Mouse (Mus musculus): ENCODE data around the gene Nt5dc2. TPM values are rescaled to one million over a fixed set of nuclear protein-coding genes. Genes with fewer than 3 reads are reported as not detected.
A peak's percentile ranks its signal among the peaks of the same experiment; 100 is the strongest.

The Nt5dc2 gene
- polyA plus RNA-seq, 1 experiment, result 13.0 TPM

- 82% methylated on average over 12 of the region's 12 CpGs for WGBS
- Histone ChIP-seq H3K27ac (ENCODE audit: insufficient read depth, low read depth, low read length) (no peak overlapping the region), H3K36me3 (ENCODE audit: control insufficient read depth, insufficient read depth, low read length) (no peaks in the 10 kb centered on the region; the same call in none of the 2 replicates), H3K4me3 (ENCODE audit: low read depth, low read length) (no peak overlapping the region), H3K27me3 (ENCODE audit: control insufficient read depth, insufficient read depth, low read length) (no peaks in the 10 kb centered on the region), H3K4me1 (ENCODE audit: control insufficient read depth, insufficient read depth, insufficient read length, low read length) (no peaks in the 10 kb centered on the region; the same call in 1 of the 2 replicates)
- no peak for TF ChIP-seq POLR2A (IDR thresholded peaks at IDR 0.05; ENCODE audit: low read depth, low read length)
- TF ChIP-seq CTCF (IDR thresholded peaks at IDR 0.05; ENCODE audit: extremely low read depth, insufficient read length, insufficient replicate concordance, low read depth, low read length), result no peak
These were observed 8.8 kb downstream of the Nt5dc2 start for GRCm38 (mm10) chr14:31139666-31140065.

DNA sequence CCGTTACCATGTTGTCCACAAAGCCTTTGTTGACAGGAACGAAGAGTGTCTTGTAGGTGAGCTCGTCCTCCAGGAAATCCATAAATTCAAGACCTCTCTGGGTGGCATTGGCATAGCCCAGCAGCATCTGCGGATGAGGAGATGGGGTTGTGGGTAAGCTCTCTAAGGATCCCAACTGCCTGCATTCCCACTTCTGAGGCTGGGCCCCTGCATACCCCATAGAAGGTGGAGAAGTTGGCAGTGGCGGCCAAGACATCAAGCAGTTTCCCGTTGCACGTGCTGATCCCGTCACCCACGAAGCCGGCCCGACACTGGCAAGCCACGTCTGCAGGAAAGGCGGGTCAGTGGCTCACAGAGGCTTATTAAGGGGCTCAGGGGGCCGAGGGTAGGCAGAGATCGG lies 9.3 kb downstream of the Nt5dc2 start:
- no peaks in the 10 kb centered on the region; the same call in 1 of the 2 replicates for H3K4me1 ChIP-seq (ENCODE audit: control insufficient read depth, insufficient read depth, insufficient read length, low read length)
- TF ChIP-seq CTCF (IDR thresholded peaks at IDR 0.05; ENCODE audit: extremely low read depth, insufficient read length, insufficient replicate concordance, low read depth, low read length) (no peak), POLR2A (IDR thresholded peaks at IDR 0.05; ENCODE audit: low read depth, low read length) (no peak)
- 88% methylated on average over 15 of the region's 15 CpGs for WGBS

DNA sequence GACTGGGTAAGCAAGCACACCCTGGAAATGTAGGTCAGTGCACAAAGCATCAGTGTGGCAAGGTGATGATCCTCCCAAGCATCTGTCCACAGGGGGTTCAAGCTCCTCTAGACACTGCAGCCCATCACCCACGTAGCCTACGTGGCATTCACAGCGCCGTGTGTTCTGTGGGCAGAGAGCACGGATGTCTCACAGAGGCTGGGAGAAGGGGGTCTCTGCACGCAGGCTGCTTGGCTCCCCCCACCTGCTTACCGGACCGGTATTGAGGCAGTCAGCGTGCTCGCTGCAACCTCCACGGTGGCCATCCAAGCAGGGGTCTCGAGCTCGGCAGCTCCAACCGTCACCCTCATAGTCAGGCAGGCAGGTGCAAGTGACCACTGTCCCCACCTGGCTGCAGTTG lies 10.2 kb downstream of the Nt5dc2 start:
- H3K27me3 ChIP-seq (ENCODE audit: control insufficient read depth, insufficient read depth, low read length), result no peaks in the 10 kb centered on the region
- WGBS, result 94% methylated on average over 14 of the region's 14 CpGs
- H3K27ac ChIP-seq (ENCODE audit: insufficient read depth, low read depth, low read length), result no peak overlapping the region
- no peaks in the 10 kb centered on the region; the same call in 1 of the 2 replicates for H3K4me1 ChIP-seq (ENCODE audit: control insufficient read depth, insufficient read depth, insufficient read length, low read length)
- TF ChIP-seq POLR2A (IDR thresholded peaks at IDR 0.05; ENCODE audit: low read depth, low read length) (no peak), CTCF (IDR thresholded peaks at IDR 0.05; ENCODE audit: extremely low read depth, insufficient read length, insufficient replicate concordance, low read depth, low read length) (no peak)
- H3K4me3 ChIP-seq (ENCODE audit: low read depth, low read length), result no peak overlapping the region
- H3K36me3 ChIP-seq (ENCODE audit: control insufficient read depth, insufficient read depth, low read length), result no peaks in the 10 kb centered on the region; the same call in none of the 2 replicates

More for the DNA sequence above, 9.3 kb downstream of the Nt5dc2 start:
- no peaks in the 10 kb centered on the region for H3K27me3 ChIP-seq (ENCODE audit: control insufficient read depth, insufficient read depth, low read length)
- H3K27ac ChIP-seq (ENCODE audit: insufficient read depth, low read depth, low read length), result no peak overlapping the region
- H3K4me3 ChIP-seq (ENCODE audit: low read depth, low read length), result no peak overlapping the region
- H3K36me3 ChIP-seq (ENCODE audit: control insufficient read depth, insufficient read depth, low read length), result no peaks in the 10 kb centered on the region; the same call in none of the 2 replicates

DNA sequence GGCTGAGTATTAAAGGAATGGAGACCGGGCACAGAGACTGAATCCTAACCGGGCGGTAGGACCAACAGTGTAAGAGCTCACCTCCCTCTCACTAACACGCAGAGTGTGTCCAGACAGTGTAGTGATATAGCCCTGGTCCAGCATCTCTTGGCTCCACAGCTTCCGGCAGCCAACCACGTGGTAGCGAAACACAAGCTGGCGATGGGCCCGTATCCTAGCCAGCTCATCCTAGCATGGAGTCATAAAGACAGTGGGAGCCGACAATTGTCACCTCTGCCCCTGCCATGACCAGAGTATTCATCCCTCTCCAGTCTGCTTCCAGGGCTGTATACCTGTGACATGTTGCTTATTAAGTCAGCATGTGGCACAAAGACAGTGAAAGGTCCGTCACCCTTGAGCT lies 14.8 kb downstream of the Nt5dc2 start:
- H3K36me3 ChIP-seq (ENCODE audit: control insufficient read depth, insufficient read depth, low read length), result no peaks in the 10 kb centered on the region; the same call in 1 of the 2 replicates
- no peaks in the 10 kb centered on the region for H3K27me3 ChIP-seq (ENCODE audit: control insufficient read depth, insufficient read depth, low read length)
- H3K4me3 ChIP-seq (ENCODE audit: low read depth, low read length), result no peak overlapping the region
- H3K4me1 ChIP-seq (ENCODE audit: control insufficient read depth, insufficient read depth, insufficient read length, low read length), result no peaks in the 10 kb centered on the region
- 86% methylated on average over 11 of the region's 11 CpGs for WGBS
- TF ChIP-seq POLR2A (IDR thresholded peaks at IDR 0.05; ENCODE audit: low read depth, low read length) (no peak), CTCF (IDR thresholded peaks at IDR 0.05; ENCODE audit: extremely low read depth, insufficient read length, insufficient replicate concordance, low read depth, low read length) (no peak)
- H3K27ac ChIP-seq (ENCODE audit: insufficient read depth, low read depth, low read length), result no peak overlapping the region

DNA sequence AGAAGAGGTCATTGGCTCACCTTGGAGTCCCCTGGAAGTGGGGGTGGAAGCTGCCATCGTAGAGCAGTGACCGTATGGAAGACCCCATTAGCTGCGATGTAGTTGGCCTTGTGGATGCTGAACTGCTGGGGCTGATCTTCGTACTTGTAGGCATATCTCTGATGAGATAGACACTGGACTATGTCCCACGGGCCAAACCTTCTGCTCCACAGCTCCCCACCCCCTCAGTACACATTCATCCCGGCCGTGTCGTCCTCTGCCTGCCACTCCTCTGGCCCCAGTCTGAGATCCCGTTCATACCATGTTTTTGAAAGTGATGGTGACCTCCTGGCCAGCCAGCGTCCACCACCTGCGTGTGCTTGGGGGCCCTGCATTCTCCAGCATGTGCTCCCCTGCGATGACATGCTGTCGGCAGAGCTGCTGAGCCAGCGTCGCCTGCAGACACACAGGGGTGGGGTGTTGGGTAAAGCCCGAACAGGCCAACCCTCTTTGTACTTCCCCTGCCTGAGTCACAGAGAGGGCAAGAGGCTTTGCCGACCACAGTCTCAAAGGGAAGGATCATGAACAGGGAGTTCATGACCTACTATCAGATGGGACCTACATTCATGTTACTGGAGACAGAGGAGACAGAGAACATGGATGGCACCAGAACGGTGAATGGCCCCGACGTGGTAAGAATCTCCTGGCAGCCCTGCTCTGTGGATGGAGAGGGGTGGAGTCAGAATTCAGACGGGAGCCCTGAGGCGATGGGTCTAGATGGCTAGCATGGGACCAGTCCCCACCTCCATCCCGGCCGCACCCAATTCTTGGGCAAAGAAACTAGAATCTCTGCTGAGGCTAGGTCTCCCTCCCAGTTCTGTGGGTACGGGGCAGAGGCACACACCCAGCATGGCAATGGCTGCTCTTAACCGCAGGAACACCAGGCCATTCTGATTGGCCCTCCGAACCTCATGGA lies 29.6 kb downstream of the Nt5dc2 start:
- no peaks in the 10 kb centered on the region for H3K36me3 ChIP-seq (ENCODE audit: control insufficient read depth, insufficient read depth, low read length)
- H3K27ac ChIP-seq (ENCODE audit: insufficient read depth, low read depth, low read length), result peak overlapping the region; percentile 58
- H3K27me3 ChIP-seq (ENCODE audit: control insufficient read depth, insufficient read depth, low read length), result no peaks in the 10 kb centered on the region
- 39% methylated on average over 27 of the region's 27 CpGs for WGBS
- no peak for TF ChIP-seq CTCF (IDR thresholded peaks at IDR 0.05; ENCODE audit: extremely low read depth, insufficient read length, insufficient replicate concordance, low read depth, low read length)
- TF ChIP-seq POLR2A (IDR thresholded peaks at IDR 0.05; ENCODE audit: low read depth, low read length), result no peak
- H3K4me1 ChIP-seq (ENCODE audit: control insufficient read depth, insufficient read depth, insufficient read length, low read length), result peaks cover 9% of the 10 kb centered on the region
- peak overlapping the region; percentile 61 for H3K4me3 ChIP-seq (ENCODE audit: low read depth, low read length)

GRCm38 (mm10) chr14:31161191-31161590 lies 30.3 kb downstream of the Nt5dc2 start:
- H3K4me1 ChIP-seq (ENCODE audit: control insufficient read depth, insufficient read depth, insufficient read length, low read length), result peaks cover 9% of the 10 kb centered on the region
- no peaks in the 10 kb centered on the region for H3K36me3 ChIP-seq (ENCODE audit: control insufficient read depth, insufficient read depth, low read length)
- H3K27ac ChIP-seq (ENCODE audit: insufficient read depth, low read depth, low read length), result no peak overlapping the region
- 77% methylated on average over 7 of the region's 7 CpGs for WGBS
- no peaks in the 10 kb centered on the region for H3K27me3 ChIP-seq (ENCODE audit: control insufficient read depth, insufficient read depth, low read length)
- TF ChIP-seq POLR2A (IDR thresholded peaks at IDR 0.05; ENCODE audit: low read depth, low read length), result no peak
- TF ChIP-seq CTCF (IDR thresholded peaks at IDR 0.05; ENCODE audit: extremely low read depth, insufficient read length, insufficient replicate concordance, low read depth, low read length), result no peak
- H3K4me3 ChIP-seq (ENCODE audit: low read depth, low read length), result no peak overlapping the region

DNA sequence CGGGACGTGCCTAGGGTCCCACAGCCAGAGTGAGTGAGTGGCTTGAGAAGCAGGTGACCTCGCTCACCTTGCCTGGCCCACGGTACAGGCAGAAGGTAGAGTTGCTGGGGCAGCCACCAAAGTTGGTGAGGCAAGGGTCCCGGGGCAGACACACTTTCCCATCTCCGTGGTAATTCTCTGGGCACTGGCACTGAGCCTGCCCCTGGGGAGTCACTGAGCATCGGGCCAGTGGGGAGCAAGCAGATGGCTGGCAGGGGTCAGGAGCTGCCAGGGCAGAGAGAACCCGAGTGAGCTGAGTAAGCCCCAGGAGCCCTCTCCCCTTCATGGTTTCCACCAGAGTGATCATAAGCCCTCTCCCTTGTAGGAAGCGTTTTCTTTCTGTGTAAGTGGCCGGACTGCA lies 30.8 kb downstream of the Nt5dc2 start:
- Histone ChIP-seq H3K36me3 (ENCODE audit: control insufficient read depth, insufficient read depth, low read length) (no peaks in the 10 kb centered on the region), H3K27me3 (ENCODE audit: control insufficient read depth, insufficient read depth, low read length) (no peaks in the 10 kb centered on the region), H3K4me1 (ENCODE audit: control insufficient read depth, insufficient read depth, insufficient read length, low read length) (peaks cover 9% of the 10 kb centered on the region), H3K4me3 (ENCODE audit: low read depth, low read length) (no peak overlapping the region), H3K27ac (ENCODE audit: insufficient read depth, low read depth, low read length) (no peak overlapping the region)
- no peak for TF ChIP-seq POLR2A (IDR thresholded peaks at IDR 0.05; ENCODE audit: low read depth, low read length)
- no peak for TF ChIP-seq CTCF (IDR thresholded peaks at IDR 0.05; ENCODE audit: extremely low read depth, insufficient read length, insufficient replicate concordance, low read depth, low read length)
- 75% methylated on average over 10 of the region's 10 CpGs for WGBS
